Mouse (Mus musculus): Measurements from ENCODE around the gene Prcd.

DNA sequence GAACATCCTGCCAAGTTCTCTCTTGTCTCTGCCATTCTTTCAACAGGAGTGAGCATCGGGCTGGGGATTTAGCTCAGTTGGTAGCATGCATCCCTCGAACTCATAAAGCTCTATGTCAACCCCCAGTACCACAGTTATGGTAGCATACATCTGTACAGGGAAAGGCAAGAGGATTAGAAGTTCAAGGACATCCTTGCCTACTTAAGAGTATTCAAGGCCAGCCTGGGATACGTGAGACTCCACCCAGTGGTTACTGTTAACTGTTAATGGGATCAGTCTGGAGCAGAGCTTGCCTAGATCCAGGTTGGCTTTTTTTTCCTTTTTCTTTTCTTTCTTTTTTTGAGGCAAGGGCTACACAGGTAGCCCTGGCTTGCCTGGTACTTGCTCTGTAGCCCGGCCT lies 43.1 kb downstream of the Prcd start:
- TF ChIP-seq CTCF (IDR thresholded peaks at IDR 0.05; ENCODE audit: low read depth) (no peak), EP300 (IDR thresholded peaks at IDR 0.05; ENCODE audit: low read depth) (no peak)
